Mouse (Mus musculus): ENCODE results near the gene Trmt2a.

Trmt2a gene

DNA sequence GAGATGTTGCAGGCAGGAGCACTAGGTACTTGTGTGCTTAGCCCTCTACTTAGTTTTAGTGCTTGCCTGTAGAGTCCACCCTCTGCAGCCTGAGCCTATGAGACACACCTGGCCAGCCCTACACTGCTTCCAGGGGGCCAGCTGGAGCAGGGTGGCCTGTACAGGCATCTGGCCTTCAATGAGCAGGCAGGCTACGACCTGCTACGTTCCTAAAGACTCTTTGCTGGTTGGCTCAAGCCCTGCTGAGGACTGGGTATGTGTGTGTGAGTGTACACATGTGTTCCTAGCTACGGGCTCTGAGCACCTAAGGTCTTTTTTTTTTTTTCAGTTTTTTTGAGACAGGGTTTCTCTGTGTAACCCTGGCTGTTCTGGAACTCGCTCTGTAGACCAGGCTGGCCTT, 17.0 kb upstream of the Trmt2a start:
- no peak for DNase-seq (ENCODE audit: low spot score in 2 of 2)

DNA sequence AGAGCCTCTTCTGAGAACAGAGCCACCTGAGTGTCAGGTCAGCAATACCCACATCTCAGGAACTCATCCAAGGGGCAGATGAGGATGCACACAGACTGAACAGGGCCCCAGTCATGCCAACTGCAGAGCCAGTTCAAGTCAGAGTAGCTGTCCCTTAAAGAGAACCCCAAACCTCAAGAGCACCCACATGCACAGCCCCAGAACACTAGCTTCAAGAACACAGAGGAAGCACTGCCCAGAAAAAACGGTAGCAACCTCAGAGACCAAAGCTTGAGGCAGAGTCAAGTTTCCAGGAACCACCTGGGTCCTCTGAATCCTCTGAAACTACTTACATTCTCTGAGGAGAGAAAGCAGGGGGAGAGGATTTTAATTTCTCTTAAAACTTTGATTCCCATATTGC, 15.0 kb upstream of the Trmt2a start:
- DNase-seq (ENCODE audit: low spot score in 2 of 2) = no peak

DNA sequence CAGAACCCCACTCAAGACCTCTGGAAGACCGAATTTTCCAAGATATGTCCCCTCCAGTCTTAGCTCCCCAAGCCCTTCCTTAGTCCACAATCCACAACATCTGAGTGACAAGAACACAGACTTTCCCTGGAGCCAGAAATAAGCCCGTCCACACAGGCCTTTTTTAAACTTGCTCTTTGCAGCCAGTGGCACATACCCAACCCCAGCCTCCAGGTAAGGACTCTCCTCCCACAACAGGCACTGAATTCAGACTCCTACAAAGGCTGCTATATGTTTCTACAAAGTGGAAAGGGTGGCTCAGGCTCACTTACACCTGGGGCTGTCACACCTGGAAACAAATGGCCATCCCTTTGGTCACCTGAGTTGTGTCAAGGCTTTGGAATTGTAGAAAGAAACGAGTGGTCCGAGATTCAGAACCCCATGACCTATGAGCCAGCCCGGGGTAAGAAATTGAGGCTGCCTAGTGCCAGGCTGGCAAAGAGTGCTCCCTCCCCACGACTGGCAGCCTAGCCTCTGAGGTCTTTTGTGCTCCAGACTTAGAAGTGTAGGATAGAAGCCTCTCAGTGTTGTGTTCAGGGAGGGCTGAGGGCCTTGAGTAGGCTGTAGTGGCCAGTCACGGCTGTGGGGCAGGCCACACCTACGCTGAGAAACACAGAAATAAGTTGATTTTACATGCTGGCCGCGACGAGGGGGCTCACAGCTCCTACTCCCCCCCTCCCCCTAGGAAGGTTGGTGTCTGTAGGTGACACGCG, 14.4 kb upstream of the Trmt2a start:
- no peak for DNase-seq (ENCODE audit: low spot score in 2 of 2)

DNA sequence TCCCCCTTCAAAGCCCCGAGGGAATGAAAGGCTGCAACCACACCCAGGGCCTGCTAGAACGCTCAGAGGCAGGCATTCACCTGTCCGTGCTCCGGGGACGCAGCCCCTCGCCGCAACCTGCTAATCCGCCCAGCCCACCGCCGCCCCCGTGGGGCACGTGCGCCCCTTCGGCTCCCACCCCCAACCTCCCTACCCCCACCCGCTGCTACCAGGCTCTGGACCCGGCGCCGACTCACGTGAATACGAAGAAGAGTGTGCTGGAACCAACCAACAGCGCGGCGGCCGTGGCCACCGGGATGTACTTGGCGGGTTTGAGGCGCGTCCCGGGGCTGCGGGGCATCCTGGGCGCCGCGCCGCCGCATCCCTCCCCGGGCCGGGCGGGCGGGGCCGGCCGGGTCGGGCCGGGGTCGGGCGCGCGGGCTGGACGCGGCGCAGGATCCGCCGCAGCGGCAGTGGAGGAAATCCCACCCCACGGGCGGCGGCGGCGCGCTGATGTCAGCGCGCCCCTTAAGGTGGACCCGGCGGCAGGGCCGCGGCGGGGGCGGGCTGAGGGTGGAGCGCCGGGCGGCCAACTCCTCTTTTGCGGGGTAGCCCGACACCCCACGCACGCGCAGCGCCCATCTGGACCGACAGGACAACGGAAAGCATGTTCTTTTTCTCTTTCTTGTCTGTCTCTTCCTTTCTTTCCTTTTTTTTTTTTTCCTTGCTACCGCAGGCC, 13.6 kb upstream of the Trmt2a start, which contains the start of gene Zdhhc8:
TSS of gene Zdhhc8 (minus strand) at position 466 of the 718 bp plus-strand sequence.
- DNase-seq (ENCODE audit: low spot score in 2 of 2) = peak; percentile 78

DNA sequence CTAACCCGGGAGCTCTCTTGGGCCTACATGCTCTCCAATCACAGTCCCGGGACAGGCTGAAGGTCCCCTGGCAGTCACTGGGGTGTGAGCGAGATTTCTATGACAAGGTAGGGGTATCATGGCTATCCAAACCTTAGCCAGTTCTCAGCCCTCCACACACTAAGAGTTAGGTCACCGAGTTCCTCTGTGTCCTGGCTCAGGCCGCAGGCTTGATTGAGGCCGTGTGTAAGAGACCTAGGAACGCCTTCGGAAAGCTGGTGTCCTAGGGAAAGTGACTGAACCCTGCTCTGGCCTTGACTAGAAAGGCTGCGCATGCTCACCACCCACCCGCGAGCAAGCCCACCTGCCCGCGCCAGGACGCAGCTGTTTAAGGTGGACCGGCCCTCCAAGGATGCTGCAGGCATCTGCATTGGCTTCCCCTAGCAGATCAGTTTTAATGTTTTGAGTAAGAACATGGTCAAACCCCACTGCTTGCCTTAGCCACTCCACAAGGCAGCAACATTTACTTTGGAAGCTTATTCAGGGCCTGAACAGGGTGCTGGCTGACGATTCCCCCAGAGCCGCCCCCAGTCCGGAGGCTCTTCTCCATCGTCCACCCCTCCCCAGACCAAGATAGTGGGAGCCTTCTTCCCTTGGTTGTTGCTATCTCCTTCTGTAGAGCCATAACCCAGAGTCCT, 13.0 kb upstream of the Trmt2a start:
- peak in 1 of 2 experiments; percentile 66 for DNase-seq (ENCODE audit: low spot score in 2 of 2)

DNA sequence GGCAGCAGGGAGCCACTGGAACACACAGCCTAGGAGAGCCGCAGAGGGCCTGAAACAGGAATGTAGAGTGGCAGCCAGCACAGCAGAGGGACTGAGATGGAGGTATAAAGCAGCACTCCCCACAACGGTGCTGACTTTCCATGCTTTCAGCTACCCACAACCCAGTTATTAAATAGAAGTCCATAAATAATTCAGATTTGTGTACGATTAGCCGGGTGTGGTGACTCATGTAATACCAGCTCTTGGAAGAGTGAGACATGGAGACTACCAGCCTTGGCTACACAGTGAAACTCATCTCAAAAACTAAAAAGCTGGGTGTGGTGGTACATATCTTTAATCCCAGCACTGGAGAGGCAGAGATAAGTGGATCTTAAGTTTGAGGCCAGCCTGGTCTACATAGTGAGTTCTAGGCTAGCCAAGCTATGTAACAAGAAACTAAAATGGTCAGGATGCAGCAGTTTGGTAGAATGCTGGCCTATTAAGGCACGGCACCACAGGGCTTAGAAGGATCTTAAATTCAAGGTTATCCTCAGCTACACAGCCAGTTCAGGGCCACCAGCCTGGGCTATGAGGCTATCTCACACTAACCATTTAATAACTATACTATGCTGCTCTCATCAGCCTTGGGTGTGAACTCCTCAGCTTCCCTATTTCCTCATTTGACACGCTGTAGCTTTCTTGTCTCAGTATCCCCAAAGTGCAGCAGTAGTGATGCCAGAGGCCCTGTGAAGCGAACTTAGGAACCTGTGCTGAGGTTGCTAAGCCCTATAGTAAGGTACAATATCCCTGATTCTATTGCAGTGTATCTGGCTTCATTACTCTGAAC, 11.6 kb upstream of the Trmt2a start:
- DNase-seq (ENCODE audit: low spot score in 2 of 2) = no peak

DNA sequence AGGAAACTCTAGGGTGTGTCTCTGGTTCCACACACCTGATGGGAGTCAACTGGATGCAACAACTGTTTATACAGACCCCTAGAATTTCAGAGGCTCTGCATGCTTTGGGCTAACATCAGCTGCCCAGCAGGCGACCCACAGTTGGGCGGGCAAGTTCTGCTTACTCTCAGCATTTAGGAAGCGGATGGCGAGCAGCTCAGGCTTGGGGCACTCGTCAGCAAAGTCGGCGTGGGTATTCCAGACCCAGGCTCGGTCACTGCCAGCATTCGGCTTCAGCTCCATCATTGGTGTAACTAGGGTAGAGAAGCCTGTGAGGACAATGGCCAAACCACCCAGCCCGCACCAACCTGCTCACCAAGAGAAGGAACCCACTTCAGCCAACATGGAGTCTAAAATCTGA, 6.9 kb upstream of the Trmt2a start:
- no peak for DNase-seq (ENCODE audit: low spot score in 2 of 2)

DNA sequence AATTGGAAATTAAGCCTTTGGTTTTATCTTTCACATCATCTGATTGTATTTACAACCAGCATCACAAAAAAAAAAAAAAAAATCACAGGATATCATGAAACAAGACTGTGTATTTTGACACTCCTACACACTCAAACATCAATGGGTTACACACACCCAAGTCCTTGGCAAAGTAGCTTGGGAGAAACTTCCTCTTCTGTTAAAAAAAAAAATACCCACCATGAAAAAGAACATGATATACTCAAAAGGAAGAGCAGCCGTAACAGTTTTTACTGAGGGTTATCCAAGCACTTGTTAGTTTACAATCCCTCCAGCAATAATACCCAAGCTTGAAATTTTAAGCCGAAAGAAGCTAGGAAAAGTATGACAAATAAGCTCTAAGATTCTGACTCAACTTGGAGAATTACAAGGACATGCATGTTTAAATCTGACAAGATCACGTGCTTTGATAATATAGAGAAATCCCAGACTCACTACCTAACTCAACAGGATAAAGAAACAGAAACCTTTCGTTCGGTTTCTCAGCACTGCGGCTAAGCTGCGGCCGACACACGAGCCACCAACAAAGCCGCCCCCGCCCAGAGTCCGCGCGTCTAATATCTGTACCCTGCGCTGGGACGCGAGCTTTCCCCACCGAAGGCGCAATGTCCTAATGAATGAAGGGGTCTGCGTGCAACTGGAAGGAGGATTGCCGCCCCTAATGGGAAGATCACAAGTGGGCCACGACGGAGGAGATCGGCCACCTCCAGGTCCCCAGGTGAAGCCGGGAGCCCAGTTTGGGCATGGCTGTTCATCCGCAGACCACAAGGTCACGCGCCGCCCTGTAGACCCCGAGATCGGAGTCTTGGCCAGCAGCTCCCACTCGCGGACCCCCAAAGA, 719 bp upstream of the Trmt2a start:
- DNase-seq (ENCODE audit: low spot score in 2 of 2) = no peak

DNA sequence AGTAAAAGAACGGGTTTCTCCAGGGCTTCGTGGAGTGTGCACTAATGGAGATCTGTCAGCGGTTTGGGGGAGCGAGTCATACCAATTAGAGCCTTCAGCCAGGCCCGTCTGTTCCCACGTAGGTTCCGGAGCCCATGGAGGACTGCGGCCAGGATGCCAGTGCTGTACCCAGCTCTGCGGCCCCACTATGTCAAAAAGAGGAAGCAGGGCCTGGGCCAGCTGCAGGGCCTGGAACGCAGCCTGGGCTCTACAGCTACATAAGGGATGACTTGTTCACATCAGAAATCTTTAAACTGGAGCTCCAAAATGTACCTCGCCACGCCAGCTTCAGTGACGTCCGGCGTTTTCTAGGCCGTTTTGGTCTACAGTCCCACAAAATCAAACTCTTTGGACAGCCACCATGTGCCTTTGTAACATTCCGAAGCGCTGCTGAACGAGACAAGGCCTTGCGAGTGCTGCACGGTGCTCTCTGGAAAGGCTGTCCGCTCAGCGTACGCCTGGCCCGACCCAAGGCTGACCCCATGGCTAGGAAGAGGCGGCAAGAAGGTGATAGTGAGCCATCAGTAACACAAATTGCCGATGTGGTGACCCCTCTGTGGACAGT, 987 bp downstream of the Trmt2a start:
- DNase-seq (ENCODE audit: low spot score in 2 of 2) = no peak

DNA sequence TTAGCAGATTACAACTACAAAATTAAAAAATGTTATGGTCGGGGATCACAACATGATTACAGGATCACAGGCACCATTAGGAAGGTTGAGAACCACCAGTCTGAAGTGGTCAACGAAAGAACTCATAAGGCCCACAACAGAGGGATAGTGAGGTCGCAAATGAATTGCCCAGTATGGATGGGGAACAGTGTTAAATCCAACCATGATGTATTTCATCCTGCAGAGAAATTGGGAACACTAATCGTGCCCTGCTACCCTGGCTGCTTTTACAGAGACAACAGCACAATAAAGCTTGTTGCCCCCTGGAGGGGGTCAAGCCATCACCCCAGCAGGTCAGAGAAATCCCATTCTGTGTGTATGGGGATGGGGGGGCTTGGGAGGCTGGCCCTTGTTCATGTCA, 1.8 kb downstream of the Trmt2a start:
- no peak for DNase-seq (ENCODE audit: low spot score in 2 of 2)

DNA sequence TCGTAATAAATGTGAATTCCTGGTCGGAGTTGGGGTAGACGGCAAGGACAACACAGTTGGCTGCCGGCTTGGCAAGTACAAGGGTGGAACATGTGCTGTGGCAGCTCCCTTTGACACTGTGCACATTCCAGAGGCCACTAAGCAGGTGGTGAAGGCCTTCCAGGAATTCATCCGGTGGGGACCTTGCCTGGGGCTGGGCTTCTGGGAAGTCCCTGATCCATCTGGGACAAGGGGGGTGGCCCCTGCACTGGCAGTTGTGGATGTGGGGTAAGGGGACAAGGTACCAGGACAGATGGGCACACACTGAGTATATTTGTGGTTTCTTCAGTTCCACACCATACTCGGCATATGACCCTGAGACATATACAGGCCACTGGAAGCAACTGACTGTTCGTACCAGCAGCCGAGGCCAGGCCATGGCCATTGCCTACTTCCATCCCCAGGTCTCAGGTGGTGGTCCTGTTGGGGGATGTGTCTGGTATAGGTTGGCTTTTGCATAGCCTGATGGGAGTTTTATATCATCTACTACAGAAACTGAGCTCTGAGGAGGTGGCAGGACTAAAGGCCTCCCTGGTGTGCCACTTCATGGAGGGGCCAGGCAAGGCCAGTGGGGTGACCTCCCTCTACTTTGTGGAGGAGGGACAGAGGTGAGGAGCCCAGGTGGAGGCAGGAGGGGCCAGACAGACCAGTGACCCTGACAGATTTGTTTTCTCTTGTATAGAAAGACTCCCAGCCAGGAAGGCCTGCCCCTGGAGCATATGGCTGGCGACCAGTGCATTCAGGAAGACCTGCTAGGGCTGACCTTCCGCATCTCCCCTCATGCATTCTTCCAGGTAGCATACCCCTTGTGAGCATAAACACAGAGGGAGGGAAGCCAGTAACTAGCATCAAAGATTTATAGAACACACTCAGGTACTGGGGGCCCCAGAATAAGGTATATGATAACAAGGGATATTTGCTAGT, 2.6 kb downstream of the Trmt2a start:
- no peak for DNase-seq (ENCODE audit: low spot score in 2 of 2)

DNA sequence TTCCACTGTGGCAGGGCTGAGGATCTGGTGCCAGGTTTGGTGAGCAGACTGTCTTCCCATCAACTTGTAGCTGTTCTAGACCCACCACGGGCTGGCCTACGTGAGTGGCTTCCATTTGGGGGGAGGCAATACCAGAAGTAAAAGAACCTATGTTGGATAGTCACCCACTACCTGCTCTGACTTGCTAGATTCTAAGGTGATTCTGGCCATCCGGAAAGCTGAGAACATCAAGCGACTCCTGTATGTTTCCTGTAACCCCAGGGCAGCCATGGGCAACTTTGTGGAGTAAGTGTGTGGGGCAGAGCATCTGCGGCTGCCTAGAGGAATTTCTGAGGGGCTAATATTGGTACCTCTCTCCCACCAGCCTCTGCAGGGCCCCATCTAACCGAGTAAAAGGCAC, 4.3 kb downstream of the Trmt2a start:
- DNase-seq (ENCODE audit: low spot score in 2 of 2) = no peak

DNA sequence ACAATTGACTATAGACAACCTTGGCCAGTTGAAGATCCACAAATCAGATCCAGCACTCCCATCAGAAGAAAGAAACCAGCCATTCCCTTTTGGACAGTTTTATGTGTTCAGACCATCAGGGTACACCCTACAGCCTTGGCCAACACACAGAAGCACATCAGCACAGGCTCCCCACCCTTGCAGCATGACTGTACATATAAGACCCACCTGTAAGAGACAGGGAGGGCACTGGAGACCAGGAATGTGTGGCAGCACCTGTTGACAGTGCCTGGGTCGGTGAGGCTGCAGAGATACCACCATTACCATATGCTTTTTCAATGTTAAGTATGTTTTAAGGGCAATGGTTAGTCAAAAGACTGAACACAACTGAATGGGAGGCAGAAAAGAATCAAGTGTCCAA, 5.4 kb downstream of the Trmt2a start:
- no peak for DNase-seq (ENCODE audit: low spot score in 2 of 2)

DNA sequence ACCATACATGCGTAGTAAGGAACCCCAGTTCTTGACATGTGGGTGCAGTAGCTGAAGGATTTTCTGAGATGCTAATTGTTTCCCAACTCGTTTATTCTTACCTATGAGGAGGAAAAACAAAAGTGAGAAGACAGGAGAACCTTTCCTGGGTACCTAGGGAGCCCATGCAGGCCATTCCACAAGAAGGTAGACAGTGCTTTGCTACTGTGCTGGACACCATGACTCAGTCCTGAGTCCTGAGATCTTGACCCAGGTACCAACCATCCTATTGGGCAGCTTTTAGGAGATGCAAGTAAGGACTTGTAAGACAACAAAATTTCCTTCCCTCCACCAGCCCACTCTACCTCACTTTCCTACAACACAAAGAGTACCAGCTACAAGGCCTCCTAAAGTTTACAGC, 9.7 kb downstream of the Trmt2a start, which contains the start of gene Gm49776:
TSS of gene Gm49776 (minus strand) at position 101 of the 400 bp plus-strand sequence.
- no peak for DNase-seq (ENCODE audit: low spot score in 2 of 2)

DNA sequence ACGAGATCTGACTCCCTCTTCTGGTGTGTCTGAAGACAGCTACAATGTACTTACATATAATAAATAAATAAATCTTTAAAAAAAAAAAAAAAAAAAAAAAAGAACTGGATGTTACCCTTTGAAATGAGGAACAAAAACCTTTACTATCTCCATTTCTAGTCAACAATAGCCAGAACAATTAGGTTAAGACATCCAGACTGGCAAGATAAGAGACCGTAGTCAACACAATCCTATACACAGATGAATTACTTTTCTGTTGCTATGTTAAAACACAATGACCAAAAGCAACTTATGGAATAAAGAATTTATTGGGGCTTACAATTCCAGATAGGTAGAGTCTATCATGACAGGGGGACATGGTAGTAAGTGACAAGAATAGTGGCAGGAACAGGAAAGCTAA, 16.5 kb downstream of the Trmt2a start:
- no peak for DNase-seq (ENCODE audit: low spot score in 2 of 2)

DNA sequence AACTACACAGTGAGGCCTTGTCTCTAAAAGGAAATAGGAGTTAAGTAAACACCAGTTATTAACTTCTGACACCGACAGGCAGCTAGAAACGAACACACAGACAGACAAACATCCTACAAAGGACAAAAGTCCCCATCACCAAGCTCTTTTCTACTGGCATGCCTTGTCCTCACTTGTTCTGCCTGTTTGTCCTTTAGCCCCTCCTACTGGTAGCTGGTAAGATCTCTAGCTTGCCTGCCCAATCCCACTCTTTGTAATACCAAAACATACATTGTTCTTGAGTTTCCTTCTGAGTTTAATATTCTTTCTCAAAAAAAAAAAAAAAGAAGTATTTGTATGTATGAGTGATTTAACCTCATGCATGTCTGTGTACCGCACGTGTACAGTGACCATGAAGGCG, 19.7 kb downstream of the Trmt2a start:
- no peak for DNase-seq (ENCODE audit: low spot score in 2 of 2)

DNA sequence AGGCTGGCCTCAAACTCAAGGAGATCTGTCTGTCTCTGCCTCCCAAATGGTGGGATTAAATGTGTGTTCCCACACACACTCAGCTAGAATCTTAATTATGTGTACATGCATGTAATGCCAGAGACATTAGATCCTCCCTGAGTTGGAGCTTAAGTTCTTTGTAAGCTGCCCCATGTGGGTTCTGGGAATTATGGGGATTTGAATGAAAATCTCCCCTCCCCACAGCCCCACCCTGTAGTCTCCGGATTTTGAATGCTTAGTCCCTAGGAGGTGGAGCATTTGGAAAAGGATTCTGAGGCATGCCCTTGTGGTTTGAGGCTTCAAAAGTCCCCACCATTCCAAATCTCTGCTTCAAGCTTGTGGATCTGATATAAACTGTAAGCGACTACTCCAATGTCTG, 26.7 kb downstream of the Trmt2a start:
- DNase-seq (ENCODE audit: low spot score in 2 of 2) = no peak

DNA sequence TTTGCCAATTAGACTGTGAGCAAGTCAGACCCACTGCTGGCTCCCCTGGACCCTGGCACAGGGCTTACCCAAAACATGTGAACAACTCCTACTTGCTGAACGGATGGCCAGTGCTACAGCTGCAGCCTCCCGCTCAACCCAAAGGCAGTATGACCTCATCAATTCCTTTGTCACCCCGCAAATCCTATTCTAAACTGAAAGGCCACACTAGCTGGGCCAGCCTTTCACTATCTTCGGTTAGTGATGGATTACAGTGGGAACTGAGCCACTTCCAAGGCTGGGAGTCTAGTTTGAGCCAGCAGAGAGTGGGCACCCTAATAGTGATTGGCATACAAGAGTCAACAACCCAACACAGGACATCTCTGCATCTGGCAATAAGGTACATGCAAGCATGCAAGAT, 39.7 kb downstream of the Trmt2a start:
- DNase-seq (ENCODE audit: low spot score in 2 of 2) = no peak

DNA sequence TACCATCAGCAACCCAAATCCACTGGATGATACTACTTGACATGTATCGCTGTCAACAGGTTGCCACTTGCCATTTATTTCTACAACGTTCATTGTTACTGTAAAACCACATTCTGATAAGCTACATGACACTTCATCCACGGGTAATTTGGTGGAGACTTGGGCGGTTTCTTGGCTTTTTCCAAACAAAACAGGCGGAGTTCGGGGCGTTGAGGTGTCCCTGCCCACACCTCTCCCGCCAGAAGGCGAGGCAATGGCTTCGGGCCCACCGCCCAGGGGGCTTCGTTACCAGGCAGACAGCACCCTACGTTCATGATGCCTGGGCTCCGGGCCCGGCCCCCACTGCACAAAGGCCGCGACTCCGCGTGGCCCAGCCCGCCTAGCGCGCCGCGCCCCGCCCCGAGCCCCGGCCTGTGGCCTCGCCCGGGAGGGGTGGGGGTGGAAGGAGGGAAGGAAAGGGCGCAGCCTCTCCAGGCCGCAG, 40.1 kb downstream of the Trmt2a start:
- DNase-seq (ENCODE audit: low spot score in 2 of 2) = no peak

Data from right cerebral cortex, postnatal 36 days (tissue).